Mouse (Mus musculus) CH12.LX (cell line): ENCODE data around the gene Coa4. TPM values are rescaled to one million over a fixed set of nuclear protein-coding genes. Genes with fewer than 3 reads are reported as not detected.

ENCODE experiments used
- DNase-seq: peaks from one replicate; pipeline ENCODE4 v3.0.0-alpha.2; 2013; ENCODE audit errors: extremely low read depth
- H3K27ac ChIP-seq: 2 replicates; pipeline ENCODE4 v1.5.1; 2012; ENCODE audit warnings: low read depth, mild to moderate bottlenecking, control low read depth, moderate library complexity; ENCODE audit not compliant: insufficient read depth
- H3K27me3 ChIP-seq: replicated peaks from 2 replicates; pipeline ENCODE3; 2012; ENCODE audit warnings: inconsistent platforms
- H3K36me3 ChIP-seq, 2 experiments: replicated peaks in 1 of 2; 2 replicates each; pipeline versions ENCODE3 to v1.6.1; 2012; ENCODE audit warnings: inconsistent platforms in 1 of 2, low read length in 1 of 2, mild to moderate bottlenecking in 1 of 2, mixed read lengths in 1 of 2, moderate library complexity in 1 of 2; ENCODE audit not compliant: control insufficient read depth in 1 of 2, insufficient read depth in 1 of 2
- H3K4me1 ChIP-seq, 2 experiments: 2 replicates each; pipeline ENCODE4 v1.6.1; 2012; ENCODE audit warnings: inconsistent platforms in 1 of 2, moderate library complexity in 1 of 2; ENCODE audit not compliant: insufficient read depth in 2 of 2, control insufficient read depth in 1 of 2
- H3K4me2 ChIP-seq: 2 replicates; pipeline ENCODE4 v1.6.1; 2012; ENCODE audit warnings: low read depth, mild to moderate bottlenecking, control low read depth; ENCODE audit not compliant: poor library complexity, insufficient read depth, severe bottlenecking
- H3K4me3 ChIP-seq, 3 experiments: fragments of 150-350 bp in 1 of 3; sonication (generic) in 1 of 3; replicated peaks in 1 of 3; 2 replicates each; pipeline versions ENCODE3 to v1.5.1; 2011 to 2012; ENCODE audit warnings: low read depth in 2 of 3, low read length in 2 of 3, mild to moderate bottlenecking in 2 of 3, moderate library complexity in 2 of 3, control low read depth in 1 of 3, improper control_type of control experiment in 1 of 3, inconsistent platforms in 1 of 3, mixed read lengths in 1 of 3; ENCODE audit not compliant: poor library complexity in 1 of 3
- H3K79me2 ChIP-seq: replicated peaks from 2 replicates; pipeline ENCODE4 v1.6.1; 2012; ENCODE audit warnings: mild to moderate bottlenecking, moderate library complexity; ENCODE audit not compliant: control insufficient read depth, poor library complexity, insufficient read depth, severe bottlenecking; ENCODE audit errors: extremely low read depth
- H3K9ac ChIP-seq: 2 replicates; pipeline ENCODE4 v1.6.1; 2012; ENCODE audit warnings: low read depth, mild to moderate bottlenecking, control low read depth, moderate library complexity; ENCODE audit not compliant: insufficient read depth
- H3K9me3 ChIP-seq: replicated peaks from 2 replicates; pipeline ENCODE3; 2012; ENCODE audit warnings: low read length, inconsistent platforms, mixed read lengths
- BHLHE40 ChIP-seq: IDR thresholded peaks from 2 replicates; pipeline ENCODE4 v1.6.1; 2011; ENCODE audit warnings: mild to moderate bottlenecking, low read depth, low read length, improper control_type of control experiment
- CHD1 ChIP-seq: IDR thresholded peaks from 2 replicates; pipeline ENCODE4 v1.6.1; 2012; ENCODE audit warnings: low read depth, low read length, improper control_type of control experiment, inconsistent platforms
- CHD2 ChIP-seq: IDR thresholded peaks from 2 replicates; pipeline ENCODE4 v1.6.1; 2011; ENCODE audit warnings: low read length, improper control_type of control experiment
- CTCF ChIP-seq, 2 experiments: IDR thresholded peaks in 1 of 2; conservative IDR thresholded peaks in 1 of 2; 2 replicates each; pipeline ENCODE4 v1.5.1; 2011 to 2012; ENCODE audit warnings: low read depth in 2 of 2, low read length in 2 of 2, improper control_type of control experiment in 1 of 2, inconsistent platforms in 1 of 2, mild to moderate bottlenecking in 1 of 2, moderate library complexity in 1 of 2
- E2F4 ChIP-seq: IDR thresholded peaks from 2 replicates; pipeline ENCODE4 v1.6.1; 2011; ENCODE audit warnings: low read depth, low read length, improper control_type of control experiment; ENCODE audit not compliant: insufficient replicate concordance
- ELF1 ChIP-seq: IDR thresholded peaks from 2 replicates; pipeline ENCODE4 v1.6.1; 2014; ENCODE audit warnings: low read depth, mild to moderate bottlenecking, inconsistent platforms, low read length, improper control_type of control experiment
- EP300 ChIP-seq: IDR thresholded peaks from 2 replicates; pipeline ENCODE4 v1.6.1; 2011; ENCODE audit warnings: low read length, improper control_type of control experiment
- ETS1 ChIP-seq: conservative IDR thresholded peaks from 2 replicates; pipeline ENCODE4 v1.6.1; 2012; ENCODE audit warnings: low read depth, mild to moderate bottlenecking, inconsistent platforms, low read length, improper control_type of control experiment, moderate library complexity
- GABPA ChIP-seq: IDR thresholded peaks from 2 replicates; pipeline ENCODE4 v1.6.1; 2012; ENCODE audit warnings: low read depth, low read length, improper control_type of control experiment, inconsistent platforms; ENCODE audit not compliant: insufficient replicate concordance
- HCFC1 ChIP-seq: IDR thresholded peaks from 2 replicates; pipeline ENCODE4 v1.6.1; 2012; ENCODE audit warnings: low read depth, mild to moderate bottlenecking, inconsistent platforms, low read length, improper control_type of control experiment
- IRF4 ChIP-seq: IDR thresholded peaks from 2 replicates; pipeline ENCODE4 v1.6.1; 2014; ENCODE audit warnings: low read depth, mild to moderate bottlenecking, inconsistent platforms, low read length, improper control_type of control experiment
- JUN ChIP-seq: IDR thresholded peaks from 2 replicates; pipeline ENCODE4 v1.6.1; 2011; ENCODE audit warnings: low read depth, mild to moderate bottlenecking, low read length, improper control_type of control experiment, moderate library complexity; ENCODE audit not compliant: insufficient read depth
- JUND ChIP-seq: conservative IDR thresholded peaks from 2 replicates; pipeline ENCODE4 v1.6.1; 2011; ENCODE audit warnings: low read depth, low read length, improper control_type of control experiment
- KAT2A ChIP-seq: IDR thresholded peaks from 2 replicates; pipeline ENCODE4 v1.6.1; 2012; ENCODE audit warnings: low read length, improper control_type of control experiment, inconsistent platforms; ENCODE audit not compliant: insufficient replicate concordance
- MAFK ChIP-seq: IDR thresholded peaks from 2 replicates; pipeline ENCODE4 v1.6.1; 2011; ENCODE audit warnings: low read length, improper control_type of control experiment; ENCODE audit not compliant: insufficient replicate concordance
- MAX ChIP-seq: IDR thresholded peaks from 2 replicates; pipeline ENCODE4 v1.6.1; 2011; ENCODE audit warnings: low read length, improper control_type of control experiment
- MAZ ChIP-seq: IDR thresholded peaks from 2 replicates; pipeline ENCODE4 v1.6.1; 2012; ENCODE audit warnings: low read depth, mild to moderate bottlenecking, inconsistent platforms, low read length, improper control_type of control experiment, moderate library complexity
- MEF2A ChIP-seq: IDR thresholded peaks from 2 replicates; pipeline ENCODE4 v1.6.1; 2014; ENCODE audit warnings: low read depth, mild to moderate bottlenecking, inconsistent platforms, low read length, improper control_type of control experiment, borderline replicate concordance
- MXI1 ChIP-seq: IDR thresholded peaks from 2 replicates; pipeline ENCODE4 v1.6.1; 2011; ENCODE audit warnings: mild to moderate bottlenecking, low read depth, low read length, improper control_type of control experiment
- MYC ChIP-seq: IDR thresholded peaks from 2 replicates; pipeline ENCODE4 v1.6.1; 2011; ENCODE audit warnings: low read depth, mild to moderate bottlenecking, improper control_type of control experiment, low read length
- NELFE ChIP-seq: IDR thresholded peaks from 2 replicates; pipeline ENCODE4 v1.6.1; 2011; ENCODE audit warnings: low read depth, low read length, improper control_type of control experiment
- NRF1 ChIP-seq: IDR thresholded peaks from 2 replicates; pipeline ENCODE4 v1.6.1; 2014; ENCODE audit warnings: low read depth, mild to moderate bottlenecking, inconsistent platforms, low read length, improper control_type of control experiment, moderate library complexity
- PAX5 ChIP-seq: IDR thresholded peaks from 2 replicates; pipeline ENCODE4 v1.6.1; 2012; ENCODE audit warnings: low read length, inconsistent platforms, mixed read lengths
- POLR2A ChIP-seq: IDR thresholded peaks from 2 replicates; pipeline ENCODE4 v1.6.1; 2011; ENCODE audit warnings: low read depth, mild to moderate bottlenecking, improper control_type of control experiment, low read length
- POLR2AphosphoS2 ChIP-seq: IDR thresholded peaks from 2 replicates; pipeline ENCODE4 v1.6.1; 2011; ENCODE audit warnings: low read depth, low read length, improper control_type of control experiment
- RAD21 ChIP-seq: IDR thresholded peaks from 2 replicates; pipeline ENCODE4 v1.6.1; 2011; ENCODE audit warnings: low read depth, mild to moderate bottlenecking, low read length, improper control_type of control experiment, moderate library complexity
- RCOR1 ChIP-seq: conservative IDR thresholded peaks from 2 replicates; pipeline ENCODE4 v1.6.1; 2012; ENCODE audit warnings: low read depth, mild to moderate bottlenecking, inconsistent platforms, low read length, improper control_type of control experiment
- SIN3A ChIP-seq: IDR thresholded peaks from 2 replicates; pipeline ENCODE4 v1.6.1; 2012; ENCODE audit warnings: low read length, improper control_type of control experiment, inconsistent platforms
- SMC3 ChIP-seq: IDR thresholded peaks from 2 replicates; pipeline ENCODE4 v1.6.1; 2011; ENCODE audit warnings: low read depth, low read length, improper control_type of control experiment
- TBP ChIP-seq: conservative IDR thresholded peaks from 2 replicates; pipeline ENCODE4 v1.6.1; 2011; ENCODE audit warnings: low read depth, low read length, improper control_type of control experiment
- TCF12 ChIP-seq: IDR thresholded peaks from 2 replicates; pipeline ENCODE4 v1.6.1; 2014; ENCODE audit warnings: low read depth, mild to moderate bottlenecking, inconsistent platforms, low read length, improper control_type of control experiment
- UBTF ChIP-seq: IDR thresholded peaks from 2 replicates; pipeline ENCODE4 v1.6.1; 2012; ENCODE audit warnings: low read depth, mild to moderate bottlenecking, inconsistent platforms, low read length, improper control_type of control experiment, moderate library complexity
- USF1 ChIP-seq: IDR thresholded peaks from 2 replicates; pipeline ENCODE4 v1.6.1; 2014; ENCODE audit warnings: low read depth, mild to moderate bottlenecking, inconsistent platforms, low read length, improper control_type of control experiment
- USF2 ChIP-seq: conservative IDR thresholded peaks from 2 replicates; pipeline ENCODE4 v1.6.1; 2011; ENCODE audit warnings: low read depth, low read length, improper control_type of control experiment
- ZC3H11A ChIP-seq: IDR thresholded peaks from 2 replicates; pipeline ENCODE4 v1.6.1; 2012; ENCODE audit warnings: low read depth, mild to moderate bottlenecking, inconsistent platforms, low read length, improper control_type of control experiment
- ZKSCAN1 ChIP-seq: IDR thresholded peaks from 2 replicates; pipeline ENCODE4 v1.6.1; 2012; ENCODE audit warnings: low read depth, inconsistent platforms, low read length, improper control_type of control experiment, borderline replicate concordance
- ZMIZ1 ChIP-seq: IDR thresholded peaks from 2 replicates; pipeline ENCODE4 v1.6.1; 2012; ENCODE audit warnings: low read depth, mild to moderate bottlenecking, inconsistent platforms, low read length, improper control_type of control experiment
- ZNF384 ChIP-seq: IDR thresholded peaks from 2 replicates; pipeline ENCODE4 v1.6.1; 2012; ENCODE audit warnings: low read depth, low read length, improper control_type of control experiment, inconsistent platforms
- dilution Hi-C: fragments of 300-500 bp; cut with MboI; formaldehyde crosslinking; loops from 2 replicates; pipeline ENCODE4 v1.14.3; 2020; ENCODE audit warnings: low sequenced_read_pairs; ENCODE audit not compliant: extremely low pct_unique_long_range_greater_than_20kb, extremely low pct_ligation_motif_present
- in situ Hi-C: fragments of 300-500 bp; cut with MboI; formaldehyde crosslinking; loops from 3 replicates; pipeline ENCODE4 v1.14.3; 2019; ENCODE audit warnings: low sequenced_read_pairs, low pct_ligation_motif_present, low pct_unique_long_range_greater_than_20kb, mixed read lengths
- polyA plus RNA-seq: library from polyadenylated mRNA; unstranded; fragments of >175 nt; gene quantifications from 2 replicates; pipeline ENCODE4 v1.2.1, GENCODE M21; 2012; ENCODE audit warnings: low read depth; ENCODE audit not compliant: insufficient read length
- total RNA-seq, 2 experiments: library from RNA; depleted of rRNA; stranded (reverse); fragments of 300-350 nt in 1 of 2; fragments of >200 nt in 1 of 2; gene quantifications; 2 replicates each; pipeline ENCODE4 v1.2.3; 2012 to 2014

The Coa4 gene
- total and polyA plus RNA-seq, 3 experiments: 22.9 to 24.1 (median 24.1) TPM

- Histone ChIP-seq H3K79me2 (no peaks in the 10 kb centered on the region), H3K9me3 (no peaks in the 10 kb centered on the region), H3K27me3 (no peaks in the 10 kb centered on the region), H3K27ac (peak overlapping the region; percentile 39), H3K4me1 (peaks cover 13 to 46% of the 10 kb centered on the region in 2 experiments), H3K36me3 (peaks cover 1 to 22% of the 10 kb centered on the region in 2 experiments), H3K9ac (peak overlapping the region; percentile 70), H3K4me2 (peak overlapping the region; percentile 79), H3K4me3 (peak overlapping the region; percentile 70 to 78 (median 70))
- TF ChIP-seq RAD21 (no peak), PAX5 (no peak), NELFE (peak; percentile 91), MAFK (no peak), IRF4 (peak; percentile 22; the same call in 1 of the 2 replicates), USF2 (no peak; the same call in 1 of the 2 replicates), ZMIZ1 (peak; percentile 45; the same call in 1 of the 2 replicates), KAT2A (no peak), MYC (peak; percentile 64; the same call in 1 of the 2 replicates), NRF1 (no peak), POLR2AphosphoS2 (peak; percentile 92; the same call in 1 of the 2 replicates), BHLHE40 (no peak; the same call in 1 of the 2 replicates), EP300 (no peak), SMC3 (no peak), MXI1 (peak; percentile 64), ZC3H11A (no peak), TBP (peak; percentile 81; the same call in 1 of the 2 replicates), MAX (peak; percentile 26; the same call in 1 of the 2 replicates), SIN3A (peak; percentile 70; the same call in 1 of the 2 replicates), POLR2A (peak; percentile 91), MAZ (0 out of 2 replicates have a peak, but pooled peaks have one; percentile 34), CHD2 (peak; percentile 30; the same call in 1 of the 2 replicates), ZKSCAN1 (no peak), HCFC1 (peak; percentile 52; the same call in 1 of the 2 replicates), ETS1 (0 out of 2 replicates have a peak, but pooled peaks have one; percentile 30), GABPA (no peak), TCF12 (peak; percentile 75), CHD1 (no peak), JUN (no peak), RCOR1 (no peak), CTCF (conservative IDR thresholded peaks at IDR 0.05 in 1 of 2, IDR thresholded peaks at IDR 0.05 in 1 of 2; ENCODE audit: low read depth in 2 of 2, low read length in 2 of 2) (no peak), JUND (no peak), USF1 (no peak), ELF1 (peak; percentile 72), UBTF (no peak), MEF2A (no peak; the same call in 1 of the 2 replicates), E2F4 (no peak), ZNF384 (no peak)
- peak; percentile 87 for DNase-seq
- dilution Hi-C loops: no loop called here
- in situ Hi-C loops: no loop called here
Measured at GRCm38 (mm10) chr7:100511602-100512001, 25.3 kb upstream of the Coa4 start.
